Mouse (Mus musculus): Measurements from ENCODE around the gene Gm17324. TPM values are rescaled to one million over a fixed set of nuclear protein-coding genes. Genes with fewer than 3 reads are reported as not detected.

Gm17324 gene
- polyA plus RNA-seq, 1 experiment from 2014 or later = 0.73 TPM

Small RNA genes within 50 kb of the gene (microRNA-seq; reads per million reads assigned to microRNA genes)
- not detected for gene Gm26377

Other genes with a start within 250 kb of the Gm17324 start
- not detected in 2 replicates for gene Gsta1, start 218.1 kb downstream of the Gm17324 start, polyA plus RNA-seq (2016; fragmentation: Nextera tagmentation; extraction: Ambion mirVana)
- not detected in 2 replicates for gene Gm3776, start 191.7 kb downstream of the Gm17324 start, polyA plus RNA-seq (2016; fragmentation: Nextera tagmentation; extraction: Ambion mirVana)
- gene Gm10639, start 158.9 kb downstream of the Gm17324 start, polyA plus RNA-seq (2016; fragmentation: Nextera tagmentation; extraction: Ambion mirVana) = not detected in 2 replicates
- not detected in 2 replicates for gene Omt2a, start 134.0 kb downstream of the Gm17324 start, polyA plus RNA-seq (2016; fragmentation: Nextera tagmentation; extraction: Ambion mirVana)
- not detected in 2 replicates for gene Omt2b, start 121.2 kb downstream of the Gm17324 start, polyA plus RNA-seq (2016; fragmentation: Nextera tagmentation; extraction: Ambion mirVana)
- gene Gsta2, start 93.0 kb downstream of the Gm17324 start, polyA plus RNA-seq (2016; fragmentation: Nextera tagmentation; extraction: Ambion mirVana) = not detected in 2 replicates
- not detected in 2 replicates for gene Dppa5a, start 80.6 kb downstream of the Gm17324 start, polyA plus RNA-seq (2016; fragmentation: Nextera tagmentation; extraction: Ambion mirVana)
- gene Ooep, start 70.1 kb downstream of the Gm17324 start, polyA plus RNA-seq (2016; fragmentation: Nextera tagmentation; extraction: Ambion mirVana) = 0.40 and 0.90 TPM in 2 replicates
- 0.15 and 0.18 TPM in 2 replicates for gene Ddx43, start 53.0 kb downstream of the Gm17324 start, polyA plus RNA-seq (2016; fragmentation: Nextera tagmentation; extraction: Ambion mirVana)
- 0.34 and 0.45 TPM in 2 replicates for gene Cgas, start 5.5 kb downstream of the Gm17324 start, polyA plus RNA-seq (2016; fragmentation: Nextera tagmentation; extraction: Ambion mirVana)
- gene Mto1, start 578 bp downstream of the Gm17324 start, polyA plus RNA-seq (2016; fragmentation: Nextera tagmentation; extraction: Ambion mirVana) = 23.8 and 25.9 TPM in 2 replicates
- gene Eef1a1, start 40.4 kb upstream of the Gm17324 start, polyA plus RNA-seq (2016; fragmentation: Nextera tagmentation; extraction: Ambion mirVana) = 3,854 and 3,970 TPM in 2 replicates
- 10.5 and 13.0 TPM in 2 replicates for gene Slc17a5, start 139.3 kb upstream of the Gm17324 start, polyA plus RNA-seq (2016; fragmentation: Nextera tagmentation; extraction: Ambion mirVana)
- 3.8 and 3.9 TPM in 2 replicates for gene Cd109, start 166.8 kb upstream of the Gm17324 start, polyA plus RNA-seq (2016; fragmentation: Nextera tagmentation; extraction: Ambion mirVana)

Measured in limb, embryonic 10.5 days (tissue).